In genomic region chr8:72323131-72323725, GRCm38 (mm10) we compare ENCODE assay signal across 9 mouse cellular contexts. TPM values are rescaled to one million over a fixed set of nuclear protein-coding genes. Genes with fewer than 3 reads are reported as not detected.
DNase-seq lines count a peak whose midpoint lies in the region; ATAC-seq and TF ChIP-seq lines count a peak whose summit lies in the region.
"Had no signal": no experiment of that assay in that cellular context is flagged by ENCODE, and none has a peak within 500 bp of the region (broad histone marks: within the 10 kb centered on the region; RNA-seq: fewer than 3 reads in every experiment).

No protein-coding gene starts in this region.

- 0 out of 2 replicates have a peak, but pooled peaks have one; percentile 16 for TF ChIP-seq POLR2A in heart, adult 2 months (IDR thresholded peaks at IDR 0.05; ENCODE audit: insufficient read depth, low read depth, low read length)

- H3K4me2 ChIP-seq in lung, postnatal 0 days (replicated peaks; ENCODE audit: low read depth, low read length): peak overlapping the region; percentile 82
- H3K4me2 ChIP-seq in forebrain, embryonic 15.5 days (replicated peaks): no peak overlapping the region
- no peak overlapping the region for H3K4me2 ChIP-seq in forebrain, embryonic 16.5 days (ENCODE audit: low read length)

- intact Hi-C loops in heart, adult 2 months (cut with DNase I): no loop called here

- peak overlapping the region; percentile 91 for H3K27ac ChIP-seq in heart, adult 2 months
- peak overlapping the region; percentile 66 for H3K27ac ChIP-seq in lung, postnatal 0 days (ENCODE audit: low read length)
- H3K27ac ChIP-seq in brown adipose tissue, adult 24 weeks (replicated peaks; ENCODE audit: low read depth, low read length): peak overlapping the region; percentile 70
- no peak overlapping the region for H3K27ac ChIP-seq in forebrain, embryonic 15.5 days (replicated peaks)
- H3K27ac ChIP-seq in forebrain, embryonic 16.5 days (ENCODE audit: low read length): no peak overlapping the region
- H3K27ac ChIP-seq: hindbrain, embryonic 10.5 days had no signal

- H3K9ac ChIP-seq in heart, adult 2 months (ENCODE audit: low read depth, low read length): peak overlapping the region; percentile 65
- H3K9ac ChIP-seq in lung, postnatal 0 days (replicated peaks; ENCODE audit: low read depth): peak overlapping the region; percentile 77; the same call in 1 of the 2 replicates
- H3K9ac ChIP-seq in forebrain, embryonic 15.5 days (replicated peaks): no peak overlapping the region
- no peak overlapping the region for H3K9ac ChIP-seq in forebrain, embryonic 16.5 days (replicated peaks; ENCODE audit: low read depth, low read length)

- peaks cover 11% of the 10 kb centered on the region for H3K36me3 ChIP-seq in heart, adult 2 months (ENCODE audit: control insufficient read depth, insufficient read depth, low read length)
- 0 out of 2 replicates have a peak, but pooled peaks cover 16% of the 10 kb centered on the region for H3K36me3 ChIP-seq in lung, postnatal 0 days (ENCODE audit: insufficient read depth, low read length)
- no peaks in the 10 kb centered on the region for H3K36me3 ChIP-seq in forebrain, embryonic 15.5 days
- no peaks in the 10 kb centered on the region for H3K36me3 ChIP-seq in forebrain, embryonic 16.5 days (ENCODE audit: control insufficient read depth, insufficient read depth)
- H3K36me3 ChIP-seq: hindbrain, embryonic 10.5 days had no signal

- TF ChIP-seq CTCF in heart, adult 2 months (IDR thresholded peaks at IDR 0.05): no peak
- TF ChIP-seq CTCF in lung, postnatal 0 days (IDR thresholded peaks at IDR 0.05): no peak

- ATAC-seq in lung, postnatal 0 days: no peak
- no peak for ATAC-seq in forebrain, embryonic 15.5 days (replicated peaks)
- ATAC-seq in forebrain, embryonic 16.5 days: no peak

- no peaks in the 10 kb centered on the region for H3K9me3 ChIP-seq in lung, postnatal 0 days (ENCODE audit: low read length)
- no peaks in the 10 kb centered on the region for H3K9me3 ChIP-seq in forebrain, embryonic 15.5 days
- no peaks in the 10 kb centered on the region for H3K9me3 ChIP-seq in forebrain, embryonic 16.5 days (ENCODE audit: control insufficient read depth, low read length)
- H3K9me3 ChIP-seq: hindbrain, embryonic 10.5 days had no signal

- peak overlapping the region; percentile 93 for H3K4me3 ChIP-seq in heart, adult 2 months
- H3K4me3 ChIP-seq in lung, postnatal 0 days (ENCODE audit: low read depth, low read length): peak overlapping the region; percentile 79; the same call in 1 of the 2 replicates
- H3K4me3 ChIP-seq in brown adipose tissue, adult 24 weeks (ENCODE audit: insufficient read depth, low read depth, low read length): peak overlapping the region; percentile 95
- no peak overlapping the region for H3K4me3 ChIP-seq in forebrain, embryonic 15.5 days
- H3K4me3 ChIP-seq in forebrain, embryonic 16.5 days (replicated peaks; ENCODE audit: low read length): no peak overlapping the region
- H3K4me3 ChIP-seq: hindbrain, embryonic 10.5 days had no signal

- WGBS in heart, adult 2 months: 31% methylated on average over 6 of the region's 6 CpGs
- 44% methylated on average over 6 of the region's 6 CpGs for WGBS in lung, postnatal 0 days
- 65% methylated on average over 6 of the region's 6 CpGs for WGBS in forebrain, embryonic 15.5 days
- 69% methylated on average over 6 of the region's 6 CpGs for WGBS in forebrain, embryonic 16.5 days

- peaks cover 11% of the 10 kb centered on the region for H3K4me1 ChIP-seq in heart, adult 2 months (ENCODE audit: control insufficient read depth, insufficient read depth, low read length)
- no peaks in the 10 kb centered on the region for H3K4me1 ChIP-seq in lung, postnatal 0 days (ENCODE audit: insufficient read depth, low read depth, low read length)
- H3K4me1 ChIP-seq in brown adipose tissue, adult 24 weeks (ENCODE audit: control insufficient read depth, insufficient read depth, insufficient read length, low read length): no peaks in the 10 kb centered on the region
- H3K4me1 ChIP-seq in forebrain, embryonic 15.5 days: peaks cover 19% of the 10 kb centered on the region
- H3K4me1 ChIP-seq in forebrain, embryonic 16.5 days (replicated peaks; ENCODE audit: control insufficient read depth, insufficient read depth, low read length): peaks cover 15% of the 10 kb centered on the region

- peaks cover 5% of the 10 kb centered on the region for H3K79me2 ChIP-seq in heart, adult 2 months (replicated peaks; ENCODE audit: control insufficient read depth, insufficient read depth, low read length)

- TF ChIP-seq EP300 in heart, adult 2 months (IDR thresholded peaks at IDR 0.05; ENCODE audit: insufficient read depth, low read depth, low read length): 0 out of 2 replicates have a peak, but pooled peaks have one; percentile 23
- 0 out of 2 replicates have a peak, but pooled peaks have one; percentile 11 for TF ChIP-seq EP300 in lung, postnatal 0 days (IDR thresholded peaks at IDR 0.05)

- DNase-seq in heart, adult 2 months: peak; percentile 49 to 61
- no peak for DNase-seq in heart, adult 8-10 months (ENCODE audit: low spot score)
- DNase-seq in lung, postnatal 0 days (ENCODE audit: low spot score): no peak
- no peak for DNase-seq in lung, postnatal 14 days
- peak; percentile 24 to 38 for DNase-seq in natural killer cell, adult 2 months (ENCODE audit: low spot score in 2 of 2)

- H3K27me3 ChIP-seq in heart, adult 2 months (ENCODE audit: control insufficient read depth, insufficient read depth, low read length): no peaks in the 10 kb centered on the region
- H3K27me3 ChIP-seq in lung, postnatal 0 days (replicated peaks; ENCODE audit: insufficient read depth, low read length): 0 out of 2 replicates have a peak, but pooled peaks cover 7% of the 10 kb centered on the region
- peaks cover 46% of the 10 kb centered on the region for H3K27me3 ChIP-seq in forebrain, embryonic 15.5 days
- H3K27me3 ChIP-seq in forebrain, embryonic 16.5 days (replicated peaks; ENCODE audit: control insufficient read depth, insufficient read depth, low read length): peaks cover 36% of the 10 kb centered on the region

RNA-seq across cellular contexts. Expression of gene Klf2, which starts 4.4 kb away (rescaled TPM):
- 10 to 100 TPM; 76.0 to 92.7 TPM for total RNA-seq in heart, adult 2 months (2021)
- 21.1 and 42.6 TPM in 2 replicates for polyA plus RNA-seq in heart, adult 2 months (2012; rRNA removed)
- total RNA-seq in heart, adult 8-10 months (2022): 10 to 100 TPM; 40.3 to 74.6 (median 52.7) TPM
- 65.3 and 74.1 TPM in 2 replicates for polyA plus RNA-seq in lung, postnatal 0 days (2015; fragmentation: Nextera tagmentation; extraction: Ambion mirVana)
- polyA plus RNA-seq in brown adipose tissue, adult 24 weeks (2012; ENCODE audit: insufficient read depth, insufficient read length, missing spikeins): 30.6 and 88.0 TPM in 2 replicates
- 4.0 and 4.1 TPM in 2 replicates for polyA plus RNA-seq in forebrain, embryonic 15.5 days (2015; fragmentation: Nextera tagmentation; extraction: Ambion mirVana)
- 3.2 and 3.8 TPM in 2 replicates for polyA plus RNA-seq in forebrain, embryonic 16.5 days (2015; fragmentation: Nextera tagmentation; extraction: Ambion mirVana)

RNA-seq across cellular contexts. Expression of gene Gm10282, which starts 18.2 kb away (rescaled TPM):
- total RNA-seq in heart, adult 2 months (2021): 1 to 10 TPM; 6.7 to 8.5 TPM
- 1.1 and 2.9 TPM in 2 replicates for polyA plus RNA-seq in heart, adult 2 months (2012; rRNA removed)
- total RNA-seq in heart, adult 8-10 months (2022): 1 to 10 TPM; 5.4 to 8.3 (median 7.5) TPM
- 5.7 and 6.1 TPM in 2 replicates for polyA plus RNA-seq in lung, postnatal 0 days (2015; fragmentation: Nextera tagmentation; extraction: Ambion mirVana)
- not detected in 2 replicates for polyA plus RNA-seq in brown adipose tissue, adult 24 weeks (2012; ENCODE audit: insufficient read depth, insufficient read length, missing spikeins)
- 23.0 and 23.1 TPM in 2 replicates for polyA plus RNA-seq in forebrain, embryonic 15.5 days (2015; fragmentation: Nextera tagmentation; extraction: Ambion mirVana)
- polyA plus RNA-seq in forebrain, embryonic 16.5 days (2015; fragmentation: Nextera tagmentation; extraction: Ambion mirVana): 16.5 and 25.7 TPM in 2 replicates

Comparison
In these comparisons a context has a peak if more than half of its experiments do, and no peak if none do; other contexts are left out.
1. DNase-seq: peak in heart, adult 2 months (2 of 2) and natural killer cell, adult 2 months (2 of 2); none in heart, adult 8-10 months (single experiment), lung, postnatal 0 days (single experiment) and lung, postnatal 14 days (single experiment).
2. H3K27ac ChIP-seq: peak in heart, adult 2 months (single experiment), lung, postnatal 0 days (single experiment) and brown adipose tissue, adult 24 weeks (single experiment); none in forebrain, embryonic 15.5 days (single experiment) and forebrain, embryonic 16.5 days (single experiment).
3. H3K4me3 ChIP-seq: peak in heart, adult 2 months (single experiment), lung, postnatal 0 days (single experiment) and brown adipose tissue, adult 24 weeks (single experiment); none in forebrain, embryonic 15.5 days (single experiment) and forebrain, embryonic 16.5 days (single experiment).
4. H3K9ac ChIP-seq: peak in heart, adult 2 months (single experiment) and lung, postnatal 0 days (single experiment); none in forebrain, embryonic 15.5 days (single experiment) and forebrain, embryonic 16.5 days (single experiment).